Mouse (Mus musculus) heart, postnatal 36 days (tissue): ENCODE results near the gene Neurog1. TPM values are rescaled to one million over a fixed set of nuclear protein-coding genes. Genes with fewer than 3 reads are reported as not detected.

ENCODE experiments used
- DNase-seq, 2 experiments: peaks; one replicate each; pipeline ENCODE4 v3.0.0; 2021 to 2022
- intact Hi-C: fragments of 180-260 bp; cut with DNase I; formaldehyde crosslinking; loops from one replicate; pipeline ENCODE4 v1.15.1; 2025
- total RNA-seq, 2 experiments: library from RNA; stranded (reverse); gene quantifications; 2 replicates each; pipeline ENCODE4 v1.2.3; 2021

Neurog1 gene
- total RNA-seq, 2 experiments from 2014 or later = not detected

DNA sequence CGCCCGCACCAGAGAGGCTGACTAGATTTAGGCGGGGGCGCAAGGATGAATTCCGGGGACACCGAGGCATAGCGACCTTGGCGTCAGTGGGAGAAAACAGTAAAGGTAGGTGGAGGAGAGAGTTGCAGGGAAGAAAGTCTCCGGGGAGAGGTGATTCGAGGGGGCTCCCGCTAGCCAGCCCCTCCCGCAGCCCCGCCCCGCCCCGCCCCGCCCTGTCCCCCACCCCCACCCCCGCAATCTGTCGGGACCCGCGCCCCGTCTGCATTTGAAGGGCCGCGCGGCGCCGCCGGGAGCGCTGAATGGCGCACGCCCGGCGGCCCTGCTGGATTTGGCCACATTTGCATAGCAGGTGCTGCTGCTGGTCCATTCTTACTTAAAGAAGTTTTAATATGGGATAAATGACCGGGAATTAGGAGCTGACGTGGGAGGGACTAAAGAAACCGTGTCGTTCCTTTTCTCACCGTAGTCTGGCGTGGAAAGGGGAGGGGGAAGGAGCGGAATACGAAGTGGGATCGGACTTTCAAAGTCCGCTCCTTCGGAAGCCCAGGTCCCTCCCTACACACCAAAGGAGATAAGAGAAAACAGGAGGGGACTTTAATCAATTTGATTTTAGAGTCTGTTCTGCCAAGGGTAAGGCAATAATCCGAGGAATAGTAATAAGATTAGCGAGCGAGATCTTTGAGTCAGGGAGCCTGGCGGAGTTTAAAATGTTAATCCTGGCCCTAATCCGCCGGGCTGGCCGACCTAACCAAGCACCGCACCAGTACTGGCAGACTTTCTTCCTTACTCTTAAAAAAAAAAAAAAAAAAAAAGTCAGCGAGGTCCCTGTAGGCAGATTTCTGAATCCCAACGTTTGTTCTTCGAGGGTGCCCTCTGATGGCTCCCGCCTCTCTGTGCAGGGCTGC lies 7.3 kb upstream of the Neurog1 start:
- intact Hi-C loops = no loop called here
- DNase-seq = no peak

DNA sequence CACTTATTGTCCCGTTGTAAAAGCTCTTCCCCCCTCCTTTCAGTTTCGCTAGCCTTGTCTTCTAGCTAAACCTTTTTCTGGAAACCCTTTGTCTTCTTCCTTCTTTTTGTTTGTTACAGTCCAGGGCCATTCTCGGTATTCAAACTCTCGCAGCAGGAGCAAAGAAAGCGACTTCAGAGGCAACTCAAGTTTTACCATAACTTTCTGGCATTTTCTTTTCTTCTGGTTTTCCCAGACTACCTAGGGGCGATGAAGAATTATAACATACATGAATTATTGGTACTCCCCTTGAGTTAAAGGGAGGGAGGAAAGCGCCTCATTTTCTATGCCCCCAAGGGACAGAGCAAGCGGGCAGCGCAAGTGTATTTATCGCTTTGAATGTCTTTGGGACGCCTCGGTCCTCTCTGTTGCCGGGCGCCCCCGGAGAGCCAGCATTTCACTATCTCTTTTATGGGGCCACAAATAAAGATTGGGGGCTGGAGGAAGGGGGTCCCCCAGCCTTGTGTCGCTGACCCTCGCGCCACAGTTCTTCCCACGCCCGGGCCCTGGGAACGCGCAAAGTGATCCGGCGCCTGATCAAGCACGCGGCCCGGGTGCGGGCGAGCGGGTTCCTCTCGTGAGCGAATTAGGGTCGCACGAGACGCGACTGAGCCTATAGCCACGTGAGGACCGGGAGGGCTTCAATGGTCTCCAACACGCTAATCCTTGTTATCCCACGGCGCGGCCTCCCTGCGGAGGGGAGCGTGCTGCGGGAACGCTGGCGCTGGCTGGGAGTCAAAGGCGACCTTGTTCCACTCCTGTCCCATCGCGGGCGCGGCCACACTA lies 6.4 kb upstream of the Neurog1 start:
- intact Hi-C loops = no loop called here
- DNase-seq = no peak

DNA sequence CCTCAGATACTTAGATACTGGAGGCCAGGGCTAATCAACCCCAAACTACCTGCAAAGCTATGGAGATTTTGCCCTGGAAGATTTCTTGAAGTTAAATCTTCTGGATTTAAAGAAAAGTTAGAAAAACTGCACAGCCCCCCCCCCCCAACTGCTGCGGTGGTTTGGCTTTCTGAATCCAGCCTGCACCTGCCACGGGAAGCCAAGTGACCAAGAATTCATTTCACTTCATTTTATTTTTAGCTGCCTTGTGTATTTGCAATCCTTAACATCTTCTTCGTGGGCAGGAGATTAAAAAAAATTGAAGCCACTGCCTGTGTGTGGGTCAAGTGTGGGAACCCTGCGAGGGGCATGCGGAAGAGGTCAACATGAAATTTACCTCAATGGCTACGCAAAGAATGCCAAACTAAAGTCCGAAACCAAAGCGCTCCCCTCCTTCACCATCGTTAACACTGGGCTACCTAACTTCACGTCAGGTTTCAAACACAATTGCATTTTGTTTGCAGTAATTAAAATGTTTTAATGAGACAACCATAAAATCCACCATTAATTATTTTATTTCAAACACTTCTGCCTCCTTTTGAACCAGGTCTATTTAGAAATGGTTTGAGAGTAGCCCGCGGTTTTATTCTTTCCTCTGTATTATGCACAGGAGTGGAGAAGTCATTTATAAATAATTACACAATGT lies 5.6 kb upstream of the Neurog1 start:
- intact Hi-C loops = no loop called here
- no peak for DNase-seq

DNA sequence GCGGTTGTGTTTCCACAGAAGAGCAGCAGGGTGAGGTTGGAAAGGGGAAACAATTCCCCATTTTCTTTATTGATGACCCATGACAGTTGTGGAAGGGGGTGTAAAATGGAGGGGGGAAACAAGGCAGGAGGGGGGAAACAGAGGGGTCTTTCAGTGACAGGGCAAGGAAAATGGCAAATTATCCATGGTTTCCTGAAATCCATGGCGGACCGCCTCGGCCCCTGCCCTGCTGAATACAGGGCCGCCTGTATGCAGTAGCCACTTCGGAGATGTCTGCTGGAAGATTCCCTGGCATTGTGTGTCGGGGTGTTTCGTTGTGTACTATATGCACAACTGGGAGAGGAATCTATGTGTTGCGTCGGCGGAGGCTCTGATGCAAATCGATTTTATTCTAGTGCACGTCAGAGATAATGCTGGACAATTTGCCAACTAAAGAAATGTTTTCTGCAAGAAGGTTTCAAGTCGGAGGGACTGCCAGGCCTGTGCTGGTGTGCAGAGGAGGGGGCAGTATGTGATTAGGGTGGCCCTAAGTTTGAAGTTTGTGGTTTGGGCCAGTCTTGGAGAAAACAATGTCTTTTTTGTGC lies 4.8 kb upstream of the Neurog1 start:
- intact Hi-C loops = no loop called here
- DNase-seq = no peak

DNA sequence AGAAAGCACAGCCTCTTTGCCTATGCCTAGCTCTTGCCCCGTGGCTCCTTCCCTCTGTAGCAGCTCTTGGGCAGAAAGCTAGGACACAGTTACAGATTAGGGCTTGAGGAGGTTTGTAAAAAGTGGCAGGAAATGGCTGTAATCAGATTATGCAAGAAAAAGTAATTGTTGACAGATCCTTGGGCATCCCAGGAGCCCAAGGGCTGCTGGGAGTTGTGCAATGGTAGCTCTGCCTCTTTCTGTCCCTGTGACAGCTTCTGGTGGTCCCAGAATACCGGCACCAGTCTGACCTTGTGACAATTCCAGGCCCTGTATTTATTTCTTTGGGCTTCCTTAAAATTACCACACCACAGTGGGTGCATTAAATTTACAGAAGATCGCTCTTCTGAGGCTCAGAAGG lies 1.4 kb upstream of the Neurog1 start:
- intact Hi-C loops = no loop called here
- no peak for DNase-seq

DNA sequence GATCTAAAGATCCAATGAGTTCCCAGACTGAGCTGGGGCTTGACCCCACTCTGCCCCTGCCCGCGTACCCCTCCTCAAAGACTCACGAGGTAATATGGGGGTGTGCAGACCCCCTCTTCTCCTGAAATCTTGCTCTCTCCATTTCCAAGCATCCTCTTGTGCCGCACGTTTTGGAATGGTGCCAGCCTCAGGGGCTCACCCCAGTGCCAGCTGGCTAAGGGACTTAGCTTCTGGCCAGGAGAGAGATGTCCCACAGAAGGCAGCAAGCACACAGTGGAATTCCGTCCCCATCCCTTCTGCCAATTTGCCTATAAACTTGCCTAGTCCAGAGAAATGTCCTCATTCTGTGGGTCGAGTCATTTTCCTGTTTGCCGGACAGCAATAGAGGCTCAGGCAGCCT lies 820 bp upstream of the Neurog1 start:
- no peak for DNase-seq
- intact Hi-C loops = no loop called here

DNA sequence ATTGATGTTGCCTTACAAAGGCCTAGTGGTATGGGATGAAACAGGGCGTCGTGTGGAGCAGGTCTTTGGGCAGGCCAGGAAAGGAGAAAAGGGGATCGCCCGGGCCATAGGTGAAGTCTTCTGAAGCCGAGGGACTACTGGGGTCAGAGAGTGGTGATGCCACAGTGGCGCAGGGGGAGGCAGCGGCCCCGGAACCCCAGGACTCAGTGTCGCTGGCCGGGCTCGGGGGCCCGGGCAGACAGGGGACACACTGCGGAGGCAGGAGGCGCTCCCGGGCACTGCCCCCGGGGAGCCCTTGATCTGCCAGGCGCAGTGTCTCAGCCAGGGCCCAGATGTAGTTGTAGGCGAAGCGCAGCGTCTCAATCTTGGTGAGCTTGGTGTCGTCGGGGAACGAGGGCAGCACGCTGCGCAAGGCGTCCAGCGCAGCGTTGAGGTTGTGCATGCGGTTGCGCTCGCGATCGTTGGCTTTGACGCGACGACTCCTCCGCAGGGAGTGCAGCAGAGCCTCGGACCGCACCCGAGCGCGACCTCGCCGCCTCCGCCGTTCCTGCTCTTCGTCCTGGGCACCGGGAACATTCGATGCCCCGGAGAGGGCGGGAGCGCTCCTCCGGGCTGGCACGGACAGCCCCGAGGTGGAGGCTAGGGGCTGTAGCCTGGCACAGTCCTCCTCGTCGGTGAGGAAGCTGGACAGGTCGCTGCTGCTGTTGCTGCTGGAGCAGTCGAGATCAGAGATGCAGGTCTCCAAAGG lies 613 bp downstream of the Neurog1 start:
- intact Hi-C loops = no loop called here
- DNase-seq = no peak

DNA sequence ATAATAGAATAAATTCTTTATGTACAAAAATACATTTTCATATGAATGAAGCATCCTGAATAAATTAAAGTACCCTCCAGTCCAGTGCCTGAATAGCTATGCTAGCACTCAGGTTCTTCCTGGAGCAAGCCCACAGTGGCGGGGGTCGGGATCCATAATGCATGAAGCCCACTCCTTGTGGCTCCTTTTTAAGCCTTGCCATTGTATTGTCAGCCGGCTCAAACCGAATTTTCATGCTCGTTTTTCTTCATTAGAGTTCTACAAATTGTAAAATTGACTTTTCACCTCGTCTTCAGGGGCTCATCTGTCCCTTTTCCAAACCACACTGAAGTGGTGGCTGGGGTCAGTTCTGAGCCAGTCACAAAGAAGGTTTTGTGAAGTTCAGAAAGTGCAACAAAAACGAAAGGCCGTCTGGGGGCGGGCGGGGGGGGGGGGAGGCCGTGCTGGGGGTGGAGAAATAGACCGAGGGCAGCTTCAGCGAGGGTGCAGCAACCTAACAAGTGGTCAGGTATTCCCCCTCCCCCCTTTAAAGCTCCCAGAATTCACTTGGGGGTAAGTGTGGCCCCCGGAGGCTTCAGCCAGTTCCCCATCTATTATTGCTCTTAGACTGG lies 1.3 kb downstream of the Neurog1 start:
- DNase-seq = no peak
- intact Hi-C loops = no loop called here

DNA sequence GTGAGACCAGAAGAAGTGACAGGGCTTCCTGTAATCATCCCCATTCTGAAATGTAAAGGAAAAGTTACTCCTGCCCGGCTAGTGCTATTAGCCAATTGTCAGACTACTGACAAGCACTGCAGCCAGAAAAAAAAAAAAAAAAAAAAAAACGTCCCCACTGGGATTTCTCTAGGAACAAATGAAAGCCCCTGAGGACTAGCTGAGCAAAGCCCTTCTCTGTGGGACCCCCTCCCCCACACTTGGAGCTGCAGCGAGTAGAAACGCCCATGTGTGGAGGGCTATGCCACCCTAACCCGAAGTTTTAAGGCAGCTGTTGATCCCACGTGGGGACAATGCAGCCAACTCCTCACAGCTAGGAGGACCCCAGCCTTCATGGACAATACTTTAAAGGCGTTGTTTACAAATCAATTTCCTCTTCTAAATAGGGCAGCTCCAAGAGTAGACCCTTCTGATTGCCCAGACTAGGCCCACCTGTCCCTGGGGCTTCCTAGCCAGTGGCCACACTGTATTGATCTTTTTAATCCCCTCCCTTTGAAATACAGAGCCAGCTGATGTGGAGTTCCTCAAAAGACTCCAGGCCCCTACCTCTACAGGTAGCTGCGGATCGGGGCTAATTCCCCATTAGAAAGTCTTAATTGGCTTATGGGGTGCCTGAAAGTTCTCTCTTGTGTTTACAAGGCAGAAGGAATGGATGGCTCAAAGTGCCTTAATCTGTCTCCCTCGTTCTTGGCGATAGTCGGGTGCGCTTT lies 2.2 kb downstream of the Neurog1 start:
- intact Hi-C loops = no loop called here
- DNase-seq = no peak

DNA sequence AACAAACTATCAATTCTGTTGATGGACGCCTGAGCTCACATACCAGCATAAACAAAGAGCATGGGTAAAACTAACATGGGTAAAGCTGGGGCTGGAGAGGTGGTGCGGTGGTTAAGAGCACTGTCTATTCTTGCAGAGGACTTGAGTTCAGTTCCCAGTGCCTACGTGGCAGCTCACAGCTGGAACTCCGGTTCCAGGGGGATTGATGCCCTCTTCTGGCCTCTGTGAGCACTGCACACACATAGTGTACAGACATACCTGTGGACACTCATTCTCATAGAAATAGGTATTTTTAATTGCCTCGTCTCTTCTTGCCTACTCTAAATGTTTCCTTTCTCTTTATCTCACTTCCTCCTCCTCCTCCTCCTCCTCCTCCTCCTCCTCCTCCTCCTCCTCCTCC lies 8.9 kb downstream of the Neurog1 start:
- intact Hi-C loops = no loop called here

DNA sequence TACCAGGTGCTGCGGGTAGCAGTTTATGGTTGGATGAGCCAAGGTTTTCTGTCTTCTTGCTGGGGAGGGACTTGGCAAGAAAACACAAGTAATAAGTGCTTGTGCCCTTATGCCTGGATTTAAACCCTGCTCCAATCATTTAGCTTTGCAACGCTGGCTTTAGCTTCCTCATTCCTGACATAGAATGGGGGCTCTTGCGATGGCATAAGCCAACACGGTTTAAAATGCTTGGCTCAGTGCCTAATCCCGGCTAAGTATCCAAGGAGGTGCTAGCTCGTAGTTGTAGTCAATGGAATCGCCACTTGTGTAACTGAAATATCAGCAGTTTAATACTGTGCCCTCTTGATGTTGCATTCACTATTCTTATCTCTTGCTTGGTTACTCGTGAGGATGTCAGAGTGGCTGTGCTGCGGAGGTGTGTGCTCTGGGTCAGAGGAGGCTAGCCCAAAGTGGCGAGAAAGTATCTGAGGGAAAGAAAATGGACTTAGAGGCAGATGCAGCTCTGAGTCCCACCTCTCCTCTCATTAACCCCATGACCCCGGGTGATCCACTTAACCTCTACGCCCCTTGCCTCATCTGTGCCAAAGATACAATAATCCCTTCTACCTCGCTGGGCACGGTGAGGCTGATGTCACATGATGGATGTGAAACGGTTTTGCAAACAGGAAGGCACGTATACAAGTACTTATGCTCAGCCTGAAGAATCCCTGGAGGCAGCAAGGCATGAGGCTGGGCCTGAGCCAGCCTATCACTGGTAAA lies 11.8 kb downstream of the Neurog1 start:
- no peak for DNase-seq
- intact Hi-C loops = no loop called here

More for the DNA sequence above, 8.9 kb downstream of the Neurog1 start:
- no peak for DNase-seq

DNA sequence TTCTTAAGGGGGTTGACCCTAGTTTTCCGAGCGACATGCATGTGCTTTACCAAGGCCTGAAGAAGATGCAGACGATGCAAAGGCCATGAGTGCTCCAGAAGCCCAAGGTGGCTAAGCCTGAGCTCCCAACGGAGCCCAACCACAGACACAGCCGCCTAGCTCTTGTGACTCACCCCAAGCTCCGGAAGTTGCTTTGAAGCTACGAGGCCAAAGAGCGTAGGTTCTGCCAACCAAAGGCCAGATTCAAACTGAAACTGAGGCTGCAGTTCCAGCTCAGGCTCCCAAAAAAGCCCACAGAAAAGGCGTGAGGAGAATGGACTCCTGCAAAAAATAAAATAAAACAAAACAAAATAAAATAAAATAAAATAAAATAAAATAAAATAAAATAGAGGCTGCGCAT lies 14.1 kb downstream of the Neurog1 start:
- DNase-seq = no peak
- intact Hi-C loops = no loop called here

DNA sequence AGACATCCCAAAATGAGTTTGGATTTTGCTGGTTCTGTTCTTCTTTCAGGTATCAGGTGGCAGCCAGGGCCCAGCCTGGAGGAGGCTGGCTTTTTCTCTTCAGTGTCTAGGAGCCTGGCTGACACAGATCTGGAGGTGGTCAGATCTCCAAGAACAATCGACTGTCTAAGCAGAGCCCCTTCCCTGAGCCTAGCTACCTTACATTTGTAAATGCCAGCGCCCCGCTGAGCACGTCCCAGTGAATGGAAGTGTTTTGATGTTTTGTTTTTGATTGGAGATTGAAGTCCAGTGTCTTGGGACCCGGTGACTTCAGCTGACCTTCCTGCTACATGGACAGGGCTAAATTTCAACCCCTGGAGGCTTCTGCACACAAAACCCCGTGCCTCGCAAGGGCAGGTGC lies 15.8 kb downstream of the Neurog1 start:
- intact Hi-C loops = no loop called here
- no peak for DNase-seq

DNA sequence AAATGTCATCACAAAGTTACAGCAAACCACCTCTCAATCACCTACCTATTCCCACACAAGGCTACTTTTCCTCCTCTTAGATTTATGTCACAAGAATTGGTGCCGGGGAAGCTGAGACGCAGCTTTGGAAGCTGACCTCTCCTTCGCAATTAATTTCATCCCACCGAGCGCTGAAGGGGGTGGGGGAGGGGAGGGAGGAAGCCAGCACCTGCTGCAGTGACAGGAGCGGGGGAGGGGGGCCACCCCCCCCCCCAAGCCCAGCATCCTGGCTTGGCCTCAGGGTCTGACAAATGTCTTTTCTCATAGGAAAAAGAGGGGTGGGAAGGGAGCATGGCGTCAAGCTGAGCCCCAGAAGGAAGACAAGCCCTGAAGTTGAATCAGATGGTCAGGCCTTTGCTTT lies 23.2 kb downstream of the Neurog1 start:
- no peak for DNase-seq
- intact Hi-C loops = no loop called here

DNA sequence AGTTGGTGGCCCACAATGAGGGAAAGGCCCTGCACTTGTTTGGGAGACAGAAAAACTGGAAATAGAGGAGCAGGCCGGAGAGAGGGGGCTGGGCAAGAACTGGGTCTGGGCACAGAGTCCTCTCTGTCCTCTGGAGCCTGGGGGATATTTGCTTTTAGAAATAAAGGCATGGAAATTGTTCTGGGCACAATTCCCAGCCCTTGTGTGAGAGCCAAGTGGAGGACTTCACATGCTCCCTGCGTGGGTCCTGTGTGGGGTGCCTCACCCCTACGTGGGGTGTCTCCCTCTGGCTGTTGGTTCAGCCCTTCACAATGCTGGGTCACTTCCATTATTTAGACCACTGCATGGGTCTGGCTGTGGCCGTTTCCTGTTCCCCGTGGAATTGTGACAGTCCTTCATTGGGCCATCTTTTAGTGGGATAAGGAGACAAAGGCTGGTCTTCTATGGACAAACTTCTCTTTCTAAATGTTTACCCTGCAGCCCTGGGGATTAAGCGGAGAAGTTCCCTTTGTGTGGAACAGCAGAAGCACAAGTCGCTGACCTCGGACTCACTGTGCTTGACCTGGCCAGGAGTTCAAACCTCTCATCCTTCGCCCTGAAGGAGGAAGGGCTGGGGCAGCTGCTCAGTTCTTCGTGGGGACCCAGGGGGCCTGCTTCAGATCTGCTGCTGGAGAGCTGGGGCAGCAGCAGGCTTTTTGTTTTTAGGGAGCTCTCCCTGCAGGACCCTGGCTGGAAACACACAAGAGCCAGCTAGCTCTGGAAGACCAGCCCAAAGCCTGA lies 25.6 kb downstream of the Neurog1 start:
- intact Hi-C loops = no loop called here
- no peak for DNase-seq

DNA sequence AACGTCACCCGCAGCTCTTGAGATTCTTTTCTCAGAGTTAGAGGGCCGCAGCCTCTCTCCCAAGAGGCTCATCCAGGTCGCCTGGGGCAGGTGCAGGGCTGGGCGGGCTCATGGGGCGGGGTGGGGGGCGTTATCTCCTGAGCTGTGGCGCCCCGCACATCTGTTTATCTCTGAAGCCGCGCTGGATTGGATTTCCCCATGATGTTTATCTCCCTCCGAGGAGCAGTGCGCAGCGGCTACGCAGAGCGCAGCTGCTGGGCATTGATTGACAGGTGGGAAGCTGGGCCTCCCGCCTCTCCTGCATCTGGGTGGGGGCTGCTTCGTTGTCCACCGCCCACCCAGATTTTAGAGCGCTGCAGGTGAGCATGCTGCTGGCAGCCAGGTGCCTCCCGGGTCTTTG lies 28.3 kb downstream of the Neurog1 start:
- no peak for DNase-seq
- intact Hi-C loops = no loop called here

DNA sequence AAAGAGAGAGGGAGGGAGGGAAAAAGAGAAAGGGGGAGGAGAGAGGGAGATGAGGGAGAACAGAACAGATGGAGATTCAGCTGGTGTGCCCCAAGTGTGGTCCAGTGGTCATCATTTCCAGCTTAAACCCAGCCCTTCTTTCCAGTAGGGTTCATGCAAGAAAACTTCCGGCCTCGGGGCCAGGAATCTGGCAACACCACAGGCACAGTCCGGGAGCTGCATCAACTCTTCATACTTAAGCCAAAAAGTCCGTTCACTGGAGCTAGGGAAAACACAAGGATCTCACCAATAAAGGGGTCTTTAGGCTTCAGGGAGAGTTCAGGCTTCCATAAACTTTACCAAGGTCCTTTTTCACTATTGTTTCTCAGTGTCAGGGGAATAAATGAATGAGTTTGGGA lies 29.1 kb downstream of the Neurog1 start:
- DNase-seq = no peak

More for the DNA sequence above, 29.1 kb downstream of the Neurog1 start:
- intact Hi-C loops = no loop called here
